21 mouse cellular contexts compared by ENCODE assay signal in the genomic region with DNA sequence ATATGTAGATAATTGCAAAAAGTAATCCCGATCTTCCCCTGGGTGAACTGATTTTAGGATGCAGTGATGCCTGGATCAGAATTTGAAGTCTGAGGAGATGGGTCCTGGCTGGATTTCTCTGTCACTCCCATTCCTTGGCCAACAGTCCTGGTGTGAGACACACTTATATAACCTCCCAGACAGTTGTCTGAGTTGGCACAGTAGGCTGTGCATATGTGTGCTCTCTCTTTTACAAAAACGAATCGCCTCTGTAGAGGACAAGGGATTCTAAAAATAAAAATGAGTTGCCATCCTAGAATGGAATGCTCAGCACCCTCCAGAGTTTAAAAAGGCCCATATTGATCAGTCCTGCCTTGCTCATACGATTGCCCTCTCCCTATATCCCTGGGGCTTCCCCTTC. TPM values are rescaled to one million over a fixed set of nuclear protein-coding genes. Genes with fewer than 3 reads are reported as not detected.
A peak's percentile ranks its signal among the peaks of the same experiment; 100 is the strongest.
DNase-seq lines count a peak whose midpoint lies in the region; TF ChIP-seq lines count a peak whose summit lies in the region.
"Had no signal": no experiment of that assay in that cellular context is flagged by ENCODE, and none has a peak within 500 bp of the region (broad histone marks: within the 10 kb centered on the region; RNA-seq: fewer than 3 reads in every experiment).

No protein-coding gene starts in this region.

- intact Hi-C loops in left cerebral cortex, postnatal 25 days (cut with DNase I): loop anchor here (1.0 kb wide), 1 partner anchor 23 kb away; no protein-coding TSS in a partner anchor

- H3K4me3 ChIP-seq in layer of hippocampus, adult 2 months: no peak overlapping the region
- H3K4me3 ChIP-seq: forebrain, embryonic 13.5 days; midbrain, embryonic 12.5 days; myocyte had no signal

- DNase-seq in layer of hippocampus, adult 2 months (ENCODE audit: low spot score in 2 of 2): peak; percentile 12 to 16
- no peak for DNase-seq in layer of hippocampus, postnatal 25 days (ENCODE audit: extremely low spot score in 1 of 2, low spot score in 1 of 2)
- peak; percentile 56 to 67 for DNase-seq in cerebellum, adult 18-20 months
- DNase-seq in cerebellum, adult 9-11 months: peak; percentile 74
- peak; percentile 35 to 87 for DNase-seq in left cerebral cortex, postnatal 25 days (ENCODE audit: low spot score in 2 of 2)
- DNase-seq in thymus, postnatal 36 days: no peak
- DNase-seq in thymus, postnatal 0 days (ENCODE audit: low spot score): no peak
- DNase-seq: adrenal gland, adult 8-10 months; gastrocnemius, postnatal 14 days; heart, postnatal 36 days; kidney, adult 18-20 months; kidney, postnatal 36 days; liver, postnatal 0 days; lung, postnatal 36 days; retina, postnatal 1 day had no signal

- no peak for TF ChIP-seq CTCF in layer of hippocampus, adult 2 months (conservative IDR thresholded peaks at IDR 0.05)

- H3K27ac ChIP-seq in layer of hippocampus, adult 2 months: no peak overlapping the region
- H3K27ac ChIP-seq: forebrain, embryonic 13.5 days; hindbrain, postnatal 0 days; midbrain, embryonic 12.5 days had no signal

RNA-seq across cellular contexts. Expression of a gene that starts 5.7 kb away (rescaled TPM):
- under 1 TPM in 1 of 2 experiments, not detected in 1; 0.15 TPM for total RNA-seq in layer of hippocampus, adult 2 months (2021)
- total RNA-seq in layer of hippocampus, postnatal 25 days (2021): under 1 TPM in 1 of 2 experiments, not detected in 1; 0.32 TPM
- under 1 TPM in 1 of 2 experiments, not detected in 1; 0.16 TPM for total RNA-seq in left cerebral cortex, postnatal 25 days (2021)
- 0.28 and 0.34 TPM in 2 replicates for polyA plus RNA-seq in thymus, postnatal 0 days (2015; fragmentation: Nextera tagmentation; extraction: Ambion mirVana)
- total RNA-seq: gastrocnemius, postnatal 14 days; heart, postnatal 36 days; hindbrain, postnatal 0 days; neutrophil, adult 5-6 weeks had no signal
- polyA plus RNA-seq: forebrain, embryonic 13.5 days; G1E; hindbrain, postnatal 0 days; myocyte had no signal

RNA-seq across cellular contexts. Expression of a gene that starts 33.9 kb away (rescaled TPM):
- 1 to 10 TPM in 1 of 2 experiments, under 1 TPM in 1; 0.44 to 1.0 TPM for total RNA-seq in layer of hippocampus, adult 2 months (2021)
- total RNA-seq in layer of hippocampus, postnatal 25 days (2021): under 1 TPM; 0.64 to 0.89 TPM
- 1 to 10 TPM; 2.8 to 4.4 TPM for total RNA-seq in left cerebral cortex, postnatal 25 days (2021)
- 0.10 and 0.17 TPM in 2 replicates for polyA plus RNA-seq in thymus, postnatal 0 days (2015; fragmentation: Nextera tagmentation; extraction: Ambion mirVana)
- total RNA-seq: gastrocnemius, postnatal 14 days; heart, postnatal 36 days had no signal
- polyA plus RNA-seq: G1E, myocyte had no signal

RNA-seq across cellular contexts. Expression of a gene that starts 49.4 kb away (rescaled TPM):
- not detected for total RNA-seq in layer of hippocampus, adult 2 months (2021)
- not detected for total RNA-seq in layer of hippocampus, postnatal 25 days (2021)
- total RNA-seq in left cerebral cortex, postnatal 25 days (2021): not detected
- polyA plus RNA-seq in thymus, postnatal 0 days (2015; fragmentation: Nextera tagmentation; extraction: Ambion mirVana): 0.95 and 0.96 TPM in 2 replicates
- total RNA-seq: hindbrain, postnatal 0 days had no signal
- polyA plus RNA-seq: forebrain, embryonic 13.5 days; G1E; hindbrain, postnatal 0 days; myocyte had no signal

Comparison
In these comparisons a context has a peak if more than half of its experiments do, and no peak if none do; other contexts are left out.
1. DNase-seq: peak in layer of hippocampus, adult 2 months (2 of 2), cerebellum, adult 18-20 months (2 of 2), cerebellum, adult 9-11 months (single experiment) and left cerebral cortex, postnatal 25 days (2 of 2); none in layer of hippocampus, postnatal 25 days (0 of 2), thymus, postnatal 36 days (0 of 2) and thymus, postnatal 0 days (single experiment).